Mouse (Mus musculus) CD4-positive helper T cell, adult 2 months (primary cell): Measurements from ENCODE around the gene Rdh16.
"Not testable (repeated sequence)": the region's sequence is repeated elsewhere in the genome, so short reads cannot be mapped to it uniquely, and the experiment has no call there.

Experiments used
- DNase-seq: peaks from one replicate; pipeline ENCODE4 v3.0.0-alpha.2; 2012; ENCODE audit warnings: low read depth, missing footprints, low spot score

Gene Rdh16

GRCm38 (mm10) chr10:127829121-127829520 lies 28.2 kb downstream of the Rdh16 start:
- DNase-seq = no peak

GRCm38 (mm10) chr10:127834186-127834585 lies 33.2 kb downstream of the Rdh16 start:
- DNase-seq = not testable (repeated sequence)

- no peak for DNase-seq
These were observed 34.3 kb downstream of the Rdh16 start for GRCm38 (mm10) chr10:127835292-127835691.

GRCm38 (mm10) chr10:127837793-127838192 lies 36.8 kb downstream of the Rdh16 start:
- DNase-seq = not testable (repeated sequence)

- no peak for DNase-seq
These were observed 37.6 kb downstream of the Rdh16 start for GRCm38 (mm10) chr10:127838539-127838938.

GRCm38 (mm10) chr10:127840776-127841175 lies 39.8 kb downstream of the Rdh16 start:
- DNase-seq = no peak

GRCm38 (mm10) chr10:127845945-127846344 lies 45.0 kb downstream of the Rdh16 start:
- DNase-seq = not testable (repeated sequence)

GRCm38 (mm10) chr10:127848089-127848488 lies 47.1 kb downstream of the Rdh16 start:
- DNase-seq = no peak

GRCm38 (mm10) chr10:127849628-127850027 lies 48.7 kb downstream of the Rdh16 start, which contains the start of gene Rdh19:
Gene Rdh19 (plus strand): TSS chr10:127849928.
- no peak for DNase-seq

- DNase-seq = no peak
These were observed 55.4 kb downstream of the Rdh16 start for GRCm38 (mm10) chr10:127856376-127856775.

- no peak for DNase-seq
These were observed 64.0 kb downstream of the Rdh16 start for GRCm38 (mm10) chr10:127864931-127865330.

- DNase-seq = no peak
These were observed 65.3 kb downstream of the Rdh16 start, which contains the start of gene Rdh16f2 for GRCm38 (mm10) chr10:127866232-127866631. Gene Rdh16f2 (plus strand): TSS chr10:127866474.

GRCm38 (mm10) chr10:127872484-127872883 lies 71.5 kb downstream of the Rdh16 start:
- peak; percentile 20 for DNase-seq

- no peak for DNase-seq
These were observed 76.7 kb downstream of the Rdh16 start for GRCm38 (mm10) chr10:127877681-127878080.

GRCm38 (mm10) chr10:127878262-127879057 lies 77.5 kb downstream of the Rdh16 start:
- DNase-seq = no peak

GRCm38 (mm10) chr10:127879155-127879688 lies 78.3 kb downstream of the Rdh16 start:
- DNase-seq = no peak

GRCm38 (mm10) chr10:127881041-127881440 lies 80.1 kb downstream of the Rdh16 start:
- DNase-seq = no peak

GRCm38 (mm10) chr10:127886551-127886950 lies 85.6 kb downstream of the Rdh16 start:
- no peak for DNase-seq

- DNase-seq = no peak
These were observed 86.0 kb downstream of the Rdh16 start for GRCm38 (mm10) chr10:127886971-127887370.

GRCm38 (mm10) chr10:127888605-127889004 lies 87.7 kb downstream of the Rdh16 start, which contains the start of gene Rdh7:
Gene Rdh7 (minus strand): TSS chr10:127888817.
- no peak for DNase-seq

GRCm38 (mm10) chr10:127891481-127891880 lies 90.5 kb downstream of the Rdh16 start:
- DNase-seq = no peak

- peak; percentile 36 for DNase-seq
These were observed 92.4 kb downstream of the Rdh16 start for GRCm38 (mm10) chr10:127893163-127894022.
